Mouse (Mus musculus): ENCODE measurements around the gene Aplf. TPM values are rescaled to one million over a fixed set of nuclear protein-coding genes. Genes with fewer than 3 reads are reported as not detected.
"Not testable (repeated sequence)": the region's sequence is repeated elsewhere in the genome, so short reads cannot be mapped to it uniquely, and the experiment has no call there.

Aplf gene
- polyA plus RNA-seq, 2 experiments: 9.5 to 16.5 TPM

- H3K9ac ChIP-seq (replicated peaks): no peak overlapping the region
- H3K4me3 ChIP-seq (ENCODE audit: insufficient read depth in 1 of 2, low read depth in 2 of 2, low read length in 2 of 2): no peak overlapping the region
- no peaks in the 10 kb centered on the region for H3K9me3 ChIP-seq (ENCODE audit: control insufficient read depth, low read length)
- TF ChIP-seq CTCF (IDR thresholded peaks at IDR 0.05; ENCODE audit: low read depth) (no peak), EP300 (IDR thresholded peaks at IDR 0.05; ENCODE audit: low read depth) (no peak)
- ATAC-seq (ENCODE audit: insufficient read depth) (no peak), DNase-seq (ENCODE audit: low read depth in 3 of 3, low spot score in 3 of 3) (no peak)
- H3K4me1 ChIP-seq (replicated peaks; ENCODE audit: control insufficient read depth in 2 of 2, insufficient read depth in 2 of 2, low read length in 1 of 2): no peaks in the 10 kb centered on the region
- H3K36me3 ChIP-seq (replicated peaks; ENCODE audit: control insufficient read depth, insufficient read depth, low read depth): peaks cover 8% of the 10 kb centered on the region
- 80% methylated on average over 11 of the region's 11 CpGs for WGBS (ENCODE audit: insufficient replicate concordance)
- no peak overlapping the region for H3K4me2 ChIP-seq (ENCODE audit: low read depth)
- H3K27ac ChIP-seq: no peak overlapping the region
- H3K27me3 ChIP-seq (ENCODE audit: control insufficient read depth, insufficient read depth, low read length): no peaks in the 10 kb centered on the region
Measured at GRCm38 (mm10) chr6:87638134-87638660, 33.8 kb downstream of the Aplf start.

- TF ChIP-seq CTCF (IDR thresholded peaks at IDR 0.05; ENCODE audit: low read depth): no peak
- no peak for TF ChIP-seq EP300 (IDR thresholded peaks at IDR 0.05; ENCODE audit: low read depth)
- no peak for ATAC-seq (ENCODE audit: insufficient read depth)
Measured at GRCm38 (mm10) chr6:87632176-87632575, 39.8 kb downstream of the Aplf start.

GRCm38 (mm10) chr6:87628936-87629335, 43.1 kb downstream of the Aplf start:
- not testable (repeated sequence) for H3K4me3 ChIP-seq (ENCODE audit: insufficient read depth in 1 of 2, low read depth in 2 of 2, low read length in 2 of 2); H3K36me3 ChIP-seq (replicated peaks; ENCODE audit: control insufficient read depth, insufficient read depth, low read depth); H3K27ac ChIP-seq; H3K4me2 ChIP-seq (ENCODE audit: low read depth); ATAC-seq (ENCODE audit: insufficient read depth); H3K4me1 ChIP-seq (replicated peaks; ENCODE audit: control insufficient read depth in 2 of 2, insufficient read depth in 2 of 2, low read length in 1 of 2); H3K27me3 ChIP-seq (ENCODE audit: control insufficient read depth, insufficient read depth, low read length); H3K9me3 ChIP-seq (ENCODE audit: control insufficient read depth, low read length); H3K9ac ChIP-seq (replicated peaks); DNase-seq (ENCODE audit: low read depth in 3 of 3, low spot score in 3 of 3)
- WGBS (ENCODE audit: insufficient replicate concordance): 60% methylated on average over 15 of the region's 15 CpGs

More at GRCm38 (mm10) chr6:87632176-87632575, 39.8 kb downstream of the Aplf start:
- peaks cover 2% of the 10 kb centered on the region for H3K36me3 ChIP-seq (replicated peaks; ENCODE audit: control insufficient read depth, insufficient read depth, low read depth)
- no peak overlapping the region for H3K4me3 ChIP-seq (ENCODE audit: insufficient read depth in 1 of 2, low read depth in 2 of 2, low read length in 2 of 2)
- DNase-seq (ENCODE audit: low read depth in 3 of 3, low spot score in 3 of 3): no peak
- H3K27me3 ChIP-seq (ENCODE audit: control insufficient read depth, insufficient read depth, low read length): no peaks in the 10 kb centered on the region
- H3K4me1 ChIP-seq (replicated peaks; ENCODE audit: control insufficient read depth in 2 of 2, insufficient read depth in 2 of 2, low read length in 1 of 2): no peaks in the 10 kb centered on the region
- H3K4me2 ChIP-seq (ENCODE audit: low read depth): no peak overlapping the region
- no peaks in the 10 kb centered on the region for H3K9me3 ChIP-seq (ENCODE audit: control insufficient read depth, low read length)
- 84% methylated on average over 4 of the region's 4 CpGs for WGBS (ENCODE audit: insufficient replicate concordance)
- no peak overlapping the region for H3K27ac ChIP-seq
- H3K9ac ChIP-seq (replicated peaks): no peak overlapping the region

GRCm38 (mm10) chr6:87623151-87623550, 48.8 kb downstream of the Aplf start:
- Histone ChIP-seq H3K27me3 (ENCODE audit: control insufficient read depth, insufficient read depth, low read length) (no peaks in the 10 kb centered on the region), H3K9me3 (ENCODE audit: control insufficient read depth, low read length) (no peaks in the 10 kb centered on the region), H3K9ac (replicated peaks) (no peak overlapping the region), H3K27ac (no peak overlapping the region), H3K4me1 (replicated peaks; ENCODE audit: control insufficient read depth in 2 of 2, insufficient read depth in 2 of 2, low read length in 1 of 2) (no peaks in the 10 kb centered on the region), H3K4me2 (ENCODE audit: low read depth) (no peak overlapping the region), H3K4me3 (ENCODE audit: insufficient read depth in 1 of 2, low read depth in 2 of 2, low read length in 2 of 2) (no peak overlapping the region), H3K36me3 (replicated peaks; ENCODE audit: control insufficient read depth, insufficient read depth, low read depth) (no peaks in the 10 kb centered on the region)
- DNase-seq (ENCODE audit: low read depth in 3 of 3, low spot score in 3 of 3): no peak
- WGBS (ENCODE audit: insufficient replicate concordance): 68% methylated on average over 3 of the region's 3 CpGs
- no peak for TF ChIP-seq EP300 (IDR thresholded peaks at IDR 0.05; ENCODE audit: low read depth)
- no peak for TF ChIP-seq CTCF (IDR thresholded peaks at IDR 0.05; ENCODE audit: low read depth)
- ATAC-seq (ENCODE audit: insufficient read depth): no peak

GRCm38 (mm10) chr6:87621281-87621680, 50.7 kb downstream of the Aplf start:
- H3K27ac ChIP-seq: no peak overlapping the region
- no peaks in the 10 kb centered on the region for H3K36me3 ChIP-seq (replicated peaks; ENCODE audit: control insufficient read depth, insufficient read depth, low read depth)
- no peak for TF ChIP-seq EP300 (IDR thresholded peaks at IDR 0.05; ENCODE audit: low read depth)
- TF ChIP-seq CTCF (IDR thresholded peaks at IDR 0.05; ENCODE audit: low read depth): no peak
- no peak overlapping the region for H3K4me3 ChIP-seq (ENCODE audit: insufficient read depth in 1 of 2, low read depth in 2 of 2, low read length in 2 of 2)
- no peaks in the 10 kb centered on the region for H3K27me3 ChIP-seq (ENCODE audit: control insufficient read depth, insufficient read depth, low read length)
- 63% methylated on average over 3 of the region's 3 CpGs for whole genome bisulfite sequencing (ENCODE audit: insufficient replicate concordance)
- ATAC-seq (ENCODE audit: insufficient read depth) (no peak), DNase-seq (ENCODE audit: low read depth in 3 of 3, low spot score in 3 of 3) (no peak)
- no peak overlapping the region for H3K4me2 ChIP-seq (ENCODE audit: low read depth)
- no peaks in the 10 kb centered on the region for H3K9me3 ChIP-seq (ENCODE audit: control insufficient read depth, low read length)
- no peak overlapping the region for H3K9ac ChIP-seq (replicated peaks)
- H3K4me1 ChIP-seq (replicated peaks; ENCODE audit: control insufficient read depth in 2 of 2, insufficient read depth in 2 of 2, low read length in 1 of 2): no peaks in the 10 kb centered on the region
